Mouse (Mus musculus): ENCODE data around the gene Fam53b.
A peak's percentile ranks its signal among the peaks of the same experiment; 100 is the strongest.

- TF ChIP-seq POLR2A (IDR thresholded peaks at IDR 0.05; ENCODE audit: borderline replicate concordance, extremely low read depth, insufficient read depth, insufficient read length, poor library complexity, severe bottlenecking) (no peak), CTCF (IDR thresholded peaks at IDR 0.05; ENCODE audit: borderline replicate concordance, extremely low read depth, insufficient read depth, insufficient read length) (peak; percentile 13; the same call in 1 of the 2 replicates)
Observed at GRCm38 (mm10) chr7:132673931-132674755, 139.5 kb downstream of the Fam53b start.

Data from brain, embryonic 14.5 days (tissue).